In the genomic region with DNA sequence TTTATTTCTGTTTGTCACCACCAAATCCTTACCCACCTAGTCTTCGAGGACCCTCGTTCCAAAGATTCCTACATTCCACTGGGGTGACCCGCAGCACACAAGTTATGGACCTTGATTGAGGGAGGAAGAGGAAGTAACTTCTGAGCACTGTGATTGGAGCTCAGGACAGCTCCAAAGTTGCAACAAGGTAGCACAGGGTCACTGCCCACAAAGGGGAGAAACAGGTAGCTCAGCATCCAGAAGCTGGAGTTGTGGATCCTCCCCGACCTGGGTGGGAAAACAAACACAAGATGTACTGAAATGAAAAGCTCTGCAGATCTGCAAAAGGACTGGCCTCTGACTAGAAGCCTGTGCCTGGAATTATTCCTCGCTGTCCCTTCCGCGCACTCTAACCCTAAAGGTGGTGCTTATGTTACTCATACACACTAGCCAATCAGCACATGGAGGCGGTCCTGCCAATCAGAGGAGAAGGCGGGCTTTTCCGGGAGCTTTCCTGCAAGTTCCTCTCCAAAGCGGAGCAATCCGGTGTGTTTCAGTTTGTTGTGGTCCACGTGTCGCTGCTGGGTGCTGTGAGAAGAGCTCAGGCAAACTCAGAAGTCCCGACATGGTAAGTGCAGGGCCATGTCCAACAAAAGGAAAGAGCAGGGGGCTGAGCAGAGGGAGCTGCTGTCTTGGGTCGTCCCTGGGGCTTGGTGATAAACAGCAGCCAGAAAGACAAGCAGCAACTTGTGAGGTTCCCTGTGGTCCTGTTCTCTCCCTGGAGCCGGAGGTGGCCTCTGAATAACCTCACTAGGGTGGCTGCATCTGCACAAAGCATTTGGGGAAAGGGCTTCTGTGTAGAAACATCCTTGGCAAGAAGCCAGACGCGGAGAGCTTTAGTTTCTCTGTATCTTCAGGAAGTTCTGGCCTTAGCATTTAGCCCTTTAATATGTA, we compare ENCODE assay signal across 8 mouse cellular contexts. TPM values are rescaled to one million over a fixed set of nuclear protein-coding genes. Genes with fewer than 3 reads are reported as not detected.
DNase-seq lines count a peak whose midpoint lies in the region; ATAC-seq and TF ChIP-seq lines count a peak whose summit lies in the region.
"Not testable (repeated sequence)": the region's sequence is repeated elsewhere in the genome, so short reads cannot be mapped to it uniquely, and the experiment has no call there.

No protein-coding gene starts in this region.

- not testable (repeated sequence) for TF ChIP-seq CTCF in G1E (IDR thresholded peaks at IDR 0.05; ENCODE audit: low read depth, low read length); layer of hippocampus, adult 2 months (conservative IDR thresholded peaks at IDR 0.05); lung, embryonic 14.5 days (IDR thresholded peaks at IDR 0.05; ENCODE audit: low read depth); olfactory bulb, adult 2 months (IDR thresholded peaks at IDR 0.05; ENCODE audit: insufficient read depth, low read depth, low read length); thymus, adult 2 months (IDR thresholded peaks at IDR 0.05; ENCODE audit: borderline replicate concordance, control insufficient read depth, extremely low read depth, insufficient read depth, low read length, poor library complexity)

- peak; percentile 98 for ATAC-seq in G1E (ENCODE audit: extremely low read depth, insufficient number of reproducible peaks, low FRiP score, poor library complexity, severe bottlenecking)
- ATAC-seq in forebrain, embryonic 16.5 days = peak; percentile 99
- peak; percentile 100 for ATAC-seq in lung, embryonic 14.5 days (ENCODE audit: insufficient read depth)

- H3K4me2 ChIP-seq in forebrain, embryonic 16.5 days (ENCODE audit: low read length) = peak overlapping the region; percentile 56
- H3K4me2 ChIP-seq in lung, embryonic 14.5 days = peak overlapping the region; percentile 66

- peak overlapping the region; percentile 73 for H3K4me3 ChIP-seq in G1E (ENCODE audit: low read depth, low read length)
- H3K4me3 ChIP-seq in forebrain, embryonic 16.5 days (replicated peaks; ENCODE audit: low read length) = peak overlapping the region; percentile 57
- H3K4me3 ChIP-seq in layer of hippocampus, adult 2 months = peak overlapping the region; percentile 66
- peak overlapping the region; percentile 52 for H3K4me3 ChIP-seq in lung, embryonic 14.5 days (ENCODE audit: low read depth, low read length)
- peak overlapping the region; percentile 71 for H3K4me3 ChIP-seq in olfactory bulb, adult 2 months (ENCODE audit: insufficient read depth, low read depth, low read length)
- H3K4me3 ChIP-seq in thymus, adult 2 months (ENCODE audit: control insufficient read depth, insufficient read depth, low read length) = peak overlapping the region; percentile 89

- peak; percentile 60 for DNase-seq in G1E (ENCODE audit: low spot score)
- peak; percentile 90 to 95 for DNase-seq in cerebellum, adult 18-20 months
- peak; percentile 88 to 95 for DNase-seq in heart, postnatal 36 days
- peak; percentile 85 to 91 for DNase-seq in layer of hippocampus, adult 2 months (ENCODE audit: low spot score in 2 of 2)
- DNase-seq in lung, embryonic 14.5 days = peak; percentile 95
- peak; percentile 88 for DNase-seq in thymus, adult 2 months

- peaks cover 14% of the 10 kb centered on the region for H3K4me1 ChIP-seq in G1E (ENCODE audit: insufficient read depth, low read depth, low read length)
- not testable (repeated sequence) for H3K4me1 ChIP-seq in forebrain, embryonic 16.5 days (replicated peaks; ENCODE audit: control insufficient read depth, insufficient read depth, low read length); lung, embryonic 14.5 days (ENCODE audit: insufficient read depth); olfactory bulb, adult 2 months (ENCODE audit: control insufficient read depth, insufficient read depth, low read length); thymus, adult 2 months (replicated peaks; ENCODE audit: control insufficient read depth, insufficient read depth, low read length)

- peaks cover 15% of the 10 kb centered on the region for H3K9me3 ChIP-seq in G1E (replicated peaks)
- H3K9me3 ChIP-seq in forebrain, embryonic 16.5 days (ENCODE audit: control insufficient read depth, low read length); lung, embryonic 14.5 days (ENCODE audit: low read depth, low read length): not testable (repeated sequence)

- intact Hi-C loops in heart, postnatal 36 days (cut with DNase I) = loop anchor here (10.0 kb wide), 1 partner anchor 176 kb away; a partner anchor contains a TSS

- not testable (repeated sequence) for TF ChIP-seq POLR2A in olfactory bulb, adult 2 months (IDR thresholded peaks at IDR 0.05; ENCODE audit: insufficient read depth, low read depth, low read length)
- TF ChIP-seq POLR2A in thymus, adult 2 months (IDR thresholded peaks at IDR 0.05; ENCODE audit: control insufficient read depth, extremely low read depth, insufficient read depth, low read length, poor library complexity) = 0 out of 2 replicates have a peak, but pooled peaks have one; percentile 17

- not testable (repeated sequence) for H3K27me3 ChIP-seq in G1E (ENCODE audit: insufficient read depth, low read length); forebrain, embryonic 16.5 days (replicated peaks; ENCODE audit: control insufficient read depth, insufficient read depth, low read length); lung, embryonic 14.5 days (ENCODE audit: insufficient read depth, low read length); thymus, adult 2 months (ENCODE audit: control insufficient read depth, insufficient read depth, low read length)

- peak overlapping the region; percentile 56 for H3K9ac ChIP-seq in forebrain, embryonic 16.5 days (replicated peaks; ENCODE audit: low read depth, low read length)
- peak overlapping the region; percentile 69 for H3K9ac ChIP-seq in lung, embryonic 14.5 days

- H3K36me3 ChIP-seq in G1E (replicated peaks); forebrain, embryonic 16.5 days (ENCODE audit: control insufficient read depth, insufficient read depth); lung, embryonic 14.5 days (ENCODE audit: insufficient read depth); thymus, adult 2 months (ENCODE audit: control insufficient read depth, insufficient read depth, low read length): not testable (repeated sequence)

- H3K27ac ChIP-seq in forebrain, embryonic 16.5 days (ENCODE audit: low read length); olfactory bulb, adult 2 months (ENCODE audit: insufficient read depth, low read depth, low read length): not testable (repeated sequence)
- H3K27ac ChIP-seq in layer of hippocampus, adult 2 months = peak overlapping the region; percentile 47
- H3K27ac ChIP-seq in lung, embryonic 14.5 days (ENCODE audit: low read depth) = 0 out of 2 replicates have a peak overlapping the region, but pooled peaks have one; percentile 46
- peak overlapping the region; percentile 61 for H3K27ac ChIP-seq in thymus, adult 2 months (ENCODE audit: control insufficient read depth, insufficient read depth, low read length)

- 21% methylated on average over 18 of the region's 19 CpGs for WGBS in forebrain, embryonic 16.5 days
- 10% methylated on average over 19 of the region's 19 CpGs for WGBS in lung, embryonic 14.5 days
- WGBS in olfactory bulb, adult 2 months = 16% methylated on average over 19 of the region's 19 CpGs
- WGBS in thymus, adult 2 months = 7% methylated on average over 19 of the region's 19 CpGs

RNA-seq across cellular contexts. Expression of a gene that starts 12.3 kb away (rescaled TPM):
- 4.8 TPM in 1 of 2 replicates, not detected in the other for total RNA-seq in G1E (2014; fragmentation: Nextera tagmentation)
- 8.7 and 11.0 TPM in 2 replicates for total RNA-seq in G1E (2017)
- not detected in 2 replicates for polyA plus RNA-seq in G1E (2012)
- 1.1 and 3.1 TPM in 2 replicates for polyA plus RNA-seq in forebrain, embryonic 16.5 days (2015; fragmentation: Nextera tagmentation; extraction: Ambion mirVana)
- total RNA-seq in heart, postnatal 36 days (2021) = 1 to 10 TPM in 1 of 2 experiments, not detected in 1; 2.2 TPM
- total RNA-seq in layer of hippocampus, adult 2 months (2021) = 1 to 10 TPM; 3.2 to 3.3 TPM
- polyA plus RNA-seq in lung, embryonic 14.5 days (2014; fragmentation: Nextera tagmentation; extraction: Ambion mirVana) = 2.2 TPM in 2 replicates
- not detected in 2 replicates for polyA plus RNA-seq in olfactory bulb, adult 2 months (2012; ENCODE audit: insufficient read depth, insufficient read length, low replicate concordance, missing spikeins)
- not detected in 2 replicates for polyA plus RNA-seq in thymus, adult 2 months (2012; rRNA removed)

RNA-seq across cellular contexts. Expression of a gene that starts 51.3 kb away (rescaled TPM):
- total RNA-seq in G1E (2014; fragmentation: Nextera tagmentation) (not detected in 2 replicates), G1E (2017) (0.41 and 1.0 TPM in 2 replicates)
- polyA plus RNA-seq in G1E (2012) = not detected in 2 replicates
- polyA plus RNA-seq in forebrain, embryonic 16.5 days (2015; fragmentation: Nextera tagmentation; extraction: Ambion mirVana) = 16.0 and 17.0 TPM in 2 replicates
- total RNA-seq in heart, postnatal 36 days (2021) = 1 to 10 TPM; 1.7 to 2.9 TPM
- total RNA-seq in layer of hippocampus, adult 2 months (2021) = 1 to 10 TPM; 8.9 to 9.5 TPM
- polyA plus RNA-seq in lung, embryonic 14.5 days (2014; fragmentation: Nextera tagmentation; extraction: Ambion mirVana) = 7.0 and 8.6 TPM in 2 replicates
- not detected in 2 replicates for polyA plus RNA-seq in olfactory bulb, adult 2 months (2012; ENCODE audit: insufficient read depth, insufficient read length, low replicate concordance, missing spikeins)
- 0.78 and 1.6 TPM in 2 replicates for polyA plus RNA-seq in thymus, adult 2 months (2012; rRNA removed)

RNA-seq across cellular contexts. Expression of a gene that starts 53.9 kb away (rescaled TPM):
- total RNA-seq in G1E (2014; fragmentation: Nextera tagmentation) (not detected in 2 replicates), G1E (2017) (0.35 and 0.98 TPM in 2 replicates)
- not detected in 2 replicates for polyA plus RNA-seq in G1E (2012)
- not detected in 2 replicates for polyA plus RNA-seq in forebrain, embryonic 16.5 days (2015; fragmentation: Nextera tagmentation; extraction: Ambion mirVana)
- total RNA-seq in heart, postnatal 36 days (2021) = not detected
- total RNA-seq in layer of hippocampus, adult 2 months (2021) = under 1 TPM; 0.15 to 0.18 TPM
- not detected in 2 replicates for polyA plus RNA-seq in lung, embryonic 14.5 days (2014; fragmentation: Nextera tagmentation; extraction: Ambion mirVana)
- not detected in 2 replicates for polyA plus RNA-seq in olfactory bulb, adult 2 months (2012; ENCODE audit: insufficient read depth, insufficient read length, low replicate concordance, missing spikeins)
- polyA plus RNA-seq in thymus, adult 2 months (2012; rRNA removed) = not detected in 2 replicates

RNA-seq across cellular contexts. Expression of a gene that starts 55.8 kb away (rescaled TPM):
- total RNA-seq in G1E (2014; fragmentation: Nextera tagmentation) (7.6 and 7.7 TPM in 2 replicates), G1E (2017) (2.0 and 4.0 TPM in 2 replicates)
- polyA plus RNA-seq in G1E (2012) = 0.15 and 0.23 TPM in 2 replicates
- 3.3 and 4.9 TPM in 2 replicates for polyA plus RNA-seq in forebrain, embryonic 16.5 days (2015; fragmentation: Nextera tagmentation; extraction: Ambion mirVana)
- 1 to 10 TPM; 2.1 to 2.4 TPM for total RNA-seq in heart, postnatal 36 days (2021)
- total RNA-seq in layer of hippocampus, adult 2 months (2021) = 1 to 10 TPM; 5.5 to 5.7 TPM
- 3.9 and 4.1 TPM in 2 replicates for polyA plus RNA-seq in lung, embryonic 14.5 days (2014; fragmentation: Nextera tagmentation; extraction: Ambion mirVana)
- not detected in 2 replicates for polyA plus RNA-seq in olfactory bulb, adult 2 months (2012; ENCODE audit: insufficient read depth, insufficient read length, low replicate concordance, missing spikeins)
- 0.27 and 0.31 TPM in 2 replicates for polyA plus RNA-seq in thymus, adult 2 months (2012; rRNA removed)
